Mouse (Mus musculus): ENCODE measurements around the gene Klhdc4.

GRCm38 (mm10) chr8:121796406-121796805 is 33.0 kb downstream of the Klhdc4 start:
- TF ChIP-seq CTCF (IDR thresholded peaks at IDR 0.05; ENCODE audit: low read depth), result no peak
- TF ChIP-seq EP300 (IDR thresholded peaks at IDR 0.05; ENCODE audit: low read depth), result no peak

All from liver, embryonic 14.5 days (tissue).